ENCODE assay signal across 12 mouse cellular contexts in the genomic region with DNA sequence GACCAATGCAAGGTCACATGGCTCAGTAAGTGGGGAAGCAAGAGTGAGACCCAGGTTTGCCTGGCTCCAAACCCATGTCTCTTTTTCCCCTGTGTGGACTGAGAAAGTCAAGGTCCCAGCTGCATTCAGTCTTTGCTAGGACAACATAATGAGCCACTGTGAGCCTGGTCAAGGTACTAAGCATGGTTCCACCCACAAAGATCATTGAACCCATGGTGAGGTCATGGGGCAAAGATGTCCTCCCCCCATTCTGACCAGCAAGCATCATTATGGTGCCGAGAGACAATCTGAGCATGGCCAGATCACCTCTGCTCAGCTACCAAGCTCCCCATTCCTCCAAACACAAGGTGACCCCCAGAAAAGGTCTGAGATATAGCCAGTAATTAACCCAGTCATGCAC.
"Had no signal": no experiment of that assay in that cellular context is flagged by ENCODE, and none has a peak within 500 bp of the region (broad histone marks: within the 10 kb centered on the region; RNA-seq: fewer than 3 reads in every experiment).

No protein-coding gene starts in this region.

- H3K27ac ChIP-seq: hindbrain, postnatal 0 days; layer of hippocampus, adult 2 months; limb, embryonic 10.5 days; limb, embryonic 13.5 days; liver, embryonic 15.5 days had no signal

- H3K4me3 ChIP-seq: layer of hippocampus, adult 2 months; limb, embryonic 10.5 days; limb, embryonic 13.5 days; liver, embryonic 15.5 days had no signal

- DNase-seq: kidney, adult 18-20 months; layer of hippocampus, adult 9-11 months; liver; lung, adult 2 months; lung, postnatal 14 days; midbrain, embryonic 14.5 days; thymus, postnatal 25 days had no signal
